Mouse (Mus musculus) cerebellum, adult 2 months (tissue): ENCODE data around the gene Zfp655.

Source experiments
- CTCF ChIP-seq: fragments of 200-500 bp; IDR thresholded peaks from 2 replicates; pipeline ENCODE4 v1.5.1; 2011; ENCODE audit warnings: low read depth, mild to moderate bottlenecking, control low read depth, low read length, moderate library complexity, borderline replicate concordance; ENCODE audit not compliant: insufficient read depth
- POLR2A ChIP-seq: fragments of 200-500 bp; IDR thresholded peaks from 2 replicates; pipeline ENCODE4 v1.6.1; 2011; ENCODE audit warnings: low read length, control low read depth, borderline replicate concordance; ENCODE audit not compliant: insufficient read depth

GRCm38 (mm10) chr5:145190373-145190772 is 41.1 kb upstream of the Zfp655 start:
- no peak for TF ChIP-seq POLR2A
- TF ChIP-seq CTCF: no peak
